Comparison of ENCODE assay signal across 11 mouse cellular contexts in the genomic region with DNA sequence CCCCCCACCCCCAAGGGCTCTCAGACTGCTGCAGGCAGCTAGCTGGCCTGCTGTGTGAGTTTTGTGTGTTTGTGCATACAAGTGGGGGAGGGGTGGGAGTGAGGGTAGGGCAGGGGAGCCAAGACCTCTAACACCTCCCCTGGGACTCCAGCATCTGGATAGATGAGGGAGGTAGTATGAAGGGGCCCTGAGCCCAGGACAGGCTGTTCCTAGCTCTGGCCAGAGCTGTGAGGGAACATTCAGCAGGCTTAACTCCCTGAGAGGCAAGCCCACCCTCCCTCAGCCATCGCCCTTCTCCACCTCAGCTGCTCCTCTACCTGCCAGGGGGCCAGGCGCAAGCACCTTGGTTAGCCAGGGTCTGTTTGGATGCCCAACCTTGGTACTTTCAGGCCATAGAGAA. TPM values are rescaled to one million over a fixed set of nuclear protein-coding genes. Genes with fewer than 3 reads are reported as not detected.
A peak's percentile ranks its signal among the peaks of the same experiment; 100 is the strongest.
DNase-seq lines count a peak whose midpoint lies in the region; ATAC-seq and TF ChIP-seq lines count a peak whose summit lies in the region.
"Had no signal": no experiment of that assay in that cellular context is flagged by ENCODE, and none has a peak within 500 bp of the region (broad histone marks: within the 10 kb centered on the region; RNA-seq: fewer than 3 reads in every experiment).

No protein-coding gene starts in this region.

- TF ChIP-seq EP300 in lung, postnatal 0 days (IDR thresholded peaks at IDR 0.05): peak; percentile 30; the same call in 1 of the 2 replicates
- TF ChIP-seq EP300 in stomach, postnatal 0 days (optimal IDR thresholded peaks at IDR 0.05): no peak

- no peak overlapping the region for H3K9ac ChIP-seq in lung, postnatal 0 days (replicated peaks; ENCODE audit: low read depth)
- peak overlapping the region; percentile 8; the same call in 1 of the 2 replicates for H3K9ac ChIP-seq in stomach, postnatal 0 days (ENCODE audit: low read length)

- H3K27ac ChIP-seq in lung, postnatal 0 days (ENCODE audit: low read length): peak overlapping the region; percentile 75
- peak overlapping the region; percentile 87 for H3K27ac ChIP-seq in stomach, postnatal 0 days (replicated peaks)

- ATAC-seq in lung, postnatal 0 days: peak; percentile 47
- 0 out of 2 replicates have a peak, but pooled peaks have one; percentile 1 for ATAC-seq in stomach, postnatal 0 days (ENCODE audit: low FRiP score, low TSS enrichment)

- no peak overlapping the region for H3K4me3 ChIP-seq in lung, postnatal 0 days (ENCODE audit: low read depth, low read length)
- no peak overlapping the region for H3K4me3 ChIP-seq in stomach, postnatal 0 days (ENCODE audit: low read depth, low read length)

- no peaks in the 10 kb centered on the region for H3K27me3 ChIP-seq in lung, postnatal 0 days (replicated peaks; ENCODE audit: insufficient read depth, low read length)
- H3K27me3 ChIP-seq in stomach, postnatal 0 days (ENCODE audit: control insufficient read depth, insufficient read depth, low read length): no peaks in the 10 kb centered on the region

- no peaks in the 10 kb centered on the region for H3K36me3 ChIP-seq in lung, postnatal 0 days (ENCODE audit: insufficient read depth, low read length)
- H3K36me3 ChIP-seq in stomach, postnatal 0 days (ENCODE audit: control insufficient read depth, insufficient read depth, low read length): no peaks in the 10 kb centered on the region

- H3K9me3 ChIP-seq in lung, postnatal 0 days (ENCODE audit: low read length): no peaks in the 10 kb centered on the region
- no peaks in the 10 kb centered on the region for H3K9me3 ChIP-seq in stomach, postnatal 0 days (ENCODE audit: control insufficient read depth, low read length)
- H3K9me3 ChIP-seq: megakaryocyte, embryonic 14.5 days had no signal

- TF ChIP-seq CTCF in lung, postnatal 0 days (IDR thresholded peaks at IDR 0.05): no peak
- TF ChIP-seq CTCF in stomach, postnatal 0 days (IDR thresholded peaks at IDR 0.05; ENCODE audit: low read depth): no peak

- DNase-seq in lung, postnatal 0 days (ENCODE audit: low spot score): peak; percentile 51
- no peak for DNase-seq in lung, postnatal 25 days (ENCODE audit: low spot score)
- peak; percentile 71 to 82 for DNase-seq in heart, adult 18-20 months
- peak; percentile 40 to 55 for DNase-seq in kidney, postnatal 4 days
- DNase-seq in stomach, postnatal 0 days (ENCODE audit: low spot score): no peak
- no peak for DNase-seq in cerebellum, adult 8-10 months
- no peak for DNase-seq in spleen, adult 12 weeks (ENCODE audit: low spot score)
- no peak for DNase-seq in neural tube, embryonic 10.5 days (ENCODE audit: extremely low spot score, low spot score)
- DNase-seq: cerebellum, adult 11 months; right cerebral cortex, postnatal 25 days had no signal

- no peak overlapping the region for H3K4me2 ChIP-seq in lung, postnatal 0 days (replicated peaks; ENCODE audit: low read depth, low read length)
- H3K4me2 ChIP-seq in stomach, postnatal 0 days (replicated peaks; ENCODE audit: low read depth): no peak overlapping the region

- peaks cover 11% of the 10 kb centered on the region; the same call in 1 of the 2 replicates for H3K4me1 ChIP-seq in lung, postnatal 0 days (ENCODE audit: insufficient read depth, low read depth, low read length)
- H3K4me1 ChIP-seq in stomach, postnatal 0 days (replicated peaks; ENCODE audit: control insufficient read depth, insufficient read depth): peaks cover 12% of the 10 kb centered on the region

- 80% methylated on average over 2 of the region's 2 CpGs for WGBS in lung, postnatal 0 days
- WGBS in stomach, postnatal 0 days: 86% methylated on average over 2 of the region's 2 CpGs

RNA-seq across cellular contexts. Expression of a gene that starts 15.0 kb away (rescaled TPM):
- polyA plus RNA-seq in lung, postnatal 0 days (2015; fragmentation: Nextera tagmentation; extraction: Ambion mirVana): 11.2 and 13.8 TPM in 2 replicates
- total RNA-seq in heart, adult 18-20 months (2021): 100 to 1,000 TPM; 287 to 306 TPM
- 66.1 and 74.6 TPM in 2 replicates for polyA plus RNA-seq in stomach, postnatal 0 days (2015; fragmentation: Nextera tagmentation; extraction: Ambion mirVana)

RNA-seq across cellular contexts. Expression of a gene that starts 59.9 kb away (rescaled TPM):
- polyA plus RNA-seq in lung, postnatal 0 days (2015; fragmentation: Nextera tagmentation; extraction: Ambion mirVana): 19.3 and 19.5 TPM in 2 replicates
- total RNA-seq in heart, adult 18-20 months (2021): 10 to 100 TPM; 33.9 to 34.9 TPM
- 11.3 and 11.9 TPM in 2 replicates for polyA plus RNA-seq in stomach, postnatal 0 days (2015; fragmentation: Nextera tagmentation; extraction: Ambion mirVana)

Comparison
In these comparisons a context has a peak if more than half of its experiments do, and no peak if none do; other contexts are left out.
1. DNase-seq: peak in lung, postnatal 0 days (single experiment), heart, adult 18-20 months (2 of 2) and kidney, postnatal 4 days (2 of 2); none in lung, postnatal 25 days (single experiment), stomach, postnatal 0 days (single experiment), cerebellum, adult 8-10 months (single experiment), spleen, adult 12 weeks (single experiment) and neural tube, embryonic 10.5 days (single experiment).